Mouse (Mus musculus): ENCODE measurements at regions not wholly inside any gene's neighbourhood (a gene's known extent, or its start where the extent isn't known, plus 50 kb on each side); places are given as distances from the start of the nearest gene placed in this dataset.

DNA sequence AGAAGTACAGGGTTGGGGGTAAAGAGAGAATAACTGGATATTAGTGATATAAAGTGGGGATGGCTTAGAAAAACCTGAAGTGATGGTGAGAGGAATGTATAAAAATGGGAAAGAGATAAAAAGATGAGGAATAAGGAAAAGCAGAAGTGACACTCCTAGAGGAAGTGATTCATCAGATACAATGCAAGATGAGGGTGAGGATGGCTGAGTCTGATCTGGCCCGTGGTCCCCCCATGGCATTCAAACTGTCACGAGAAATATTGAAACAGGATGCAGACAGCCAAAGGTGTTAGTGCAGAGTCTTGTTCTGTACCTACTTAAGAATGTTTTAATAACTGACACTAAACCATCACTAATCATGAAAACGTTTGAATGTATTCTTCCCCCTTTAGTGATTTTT lies 56.2 kb upstream of the Kitl start:
- Histone ChIP-seq H3K4me2 (ENCODE audit: low read depth) (no peak overlapping the region), H3K4me1 (ENCODE audit: control insufficient read depth, insufficient read depth, low read length) (no peaks in the 10 kb centered on the region), H3K4me3 (ENCODE audit: low read depth, low read length) (no peak overlapping the region), H3K27me3 (ENCODE audit: control insufficient read depth, insufficient read depth, low read length) (no peaks in the 10 kb centered on the region), H3K27ac (ENCODE audit: low read depth, low read length) (no peak overlapping the region), H3K36me3 (ENCODE audit: control insufficient read depth, insufficient read depth, low read length) (no peaks in the 10 kb centered on the region), H3K9me3 (ENCODE audit: control insufficient read depth, low read length) (no peaks in the 10 kb centered on the region), H3K9ac (ENCODE audit: low read length) (no peak overlapping the region)
- 77% methylated on average over 3 of the region's 3 CpGs for WGBS
- DNase-seq (ENCODE audit: low spot score), result no peak
- ATAC-seq (ENCODE audit: insufficient read depth, low FRiP score, low TSS enrichment), result no peak

DNA sequence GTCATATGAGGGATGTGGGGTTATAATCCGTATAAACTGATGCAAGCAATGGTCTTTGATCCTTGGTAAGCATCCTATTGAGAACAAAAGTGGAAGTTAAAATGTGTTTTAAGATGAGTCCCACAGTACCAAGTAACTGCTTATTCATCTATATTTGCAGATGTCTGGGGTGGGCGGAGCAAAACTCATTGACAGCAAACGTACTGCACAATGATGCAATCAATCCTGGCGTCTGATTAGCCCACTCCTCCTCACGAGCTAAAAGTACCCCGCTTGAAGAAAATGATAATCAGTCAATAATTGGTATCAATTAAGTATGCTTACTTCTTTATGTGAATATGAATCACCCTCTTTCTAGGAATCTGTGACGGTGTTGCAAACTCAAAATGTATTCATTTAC lies 62.9 kb upstream of the Kitl start:
- H3K27me3 ChIP-seq (ENCODE audit: control insufficient read depth, insufficient read depth, low read length), result no peaks in the 10 kb centered on the region

DNA sequence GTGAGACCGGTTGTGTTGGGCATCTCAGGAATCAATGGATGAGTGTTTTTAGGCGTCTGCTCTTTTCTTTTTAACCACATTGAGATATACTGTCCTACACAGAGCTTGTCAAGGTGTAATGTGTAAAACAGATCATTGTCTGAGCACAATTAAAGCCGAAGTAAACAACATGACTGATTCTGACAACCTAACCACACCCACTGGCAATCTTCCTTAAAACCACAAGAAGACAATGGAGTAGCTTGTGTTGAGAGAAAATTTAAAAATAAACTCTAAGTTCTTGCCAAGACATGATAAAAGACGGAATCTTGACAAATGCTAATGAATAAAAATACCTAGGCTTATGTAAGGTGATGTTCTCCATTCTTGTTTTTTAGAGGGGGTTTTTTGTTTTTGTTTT lies 63.7 kb upstream of the Kitl start:
- H3K9me3 ChIP-seq (ENCODE audit: control insufficient read depth, low read length), result no peaks in the 10 kb centered on the region
- 85% methylated on average over 4 of the region's 4 CpGs for WGBS
- H3K9ac ChIP-seq (ENCODE audit: low read length), result no peak overlapping the region
- no peaks in the 10 kb centered on the region for H3K36me3 ChIP-seq (ENCODE audit: control insufficient read depth, insufficient read depth, low read length)
- no peak overlapping the region for H3K4me2 ChIP-seq (ENCODE audit: low read depth)
- no peak overlapping the region for H3K27ac ChIP-seq (ENCODE audit: low read depth, low read length)
- DNase-seq (ENCODE audit: low spot score) (no peak), ATAC-seq (ENCODE audit: insufficient read depth, low FRiP score, low TSS enrichment) (no peak)
- no peaks in the 10 kb centered on the region for H3K4me1 ChIP-seq (ENCODE audit: control insufficient read depth, insufficient read depth, low read length)
- no peaks in the 10 kb centered on the region for H3K27me3 ChIP-seq (ENCODE audit: control insufficient read depth, insufficient read depth, low read length)
- H3K4me3 ChIP-seq (ENCODE audit: low read depth, low read length), result no peak overlapping the region

More for the DNA sequence above, 62.9 kb upstream of the Kitl start:
- DNase-seq (ENCODE audit: low spot score) (no peak), ATAC-seq (ENCODE audit: insufficient read depth, low FRiP score, low TSS enrichment) (no peak)
- H3K36me3 ChIP-seq (ENCODE audit: control insufficient read depth, insufficient read depth, low read length), result no peaks in the 10 kb centered on the region
- no peak overlapping the region for H3K4me3 ChIP-seq (ENCODE audit: low read depth, low read length)
- no peaks in the 10 kb centered on the region for H3K4me1 ChIP-seq (ENCODE audit: control insufficient read depth, insufficient read depth, low read length)
- H3K4me2 ChIP-seq (ENCODE audit: low read depth), result no peak overlapping the region
- no peaks in the 10 kb centered on the region for H3K9me3 ChIP-seq (ENCODE audit: control insufficient read depth, low read length)
- WGBS, result 81% methylated on average over 7 of the region's 7 CpGs
- no peak overlapping the region for H3K9ac ChIP-seq (ENCODE audit: low read length)
- no peak overlapping the region for H3K27ac ChIP-seq (ENCODE audit: low read depth, low read length)

DNA sequence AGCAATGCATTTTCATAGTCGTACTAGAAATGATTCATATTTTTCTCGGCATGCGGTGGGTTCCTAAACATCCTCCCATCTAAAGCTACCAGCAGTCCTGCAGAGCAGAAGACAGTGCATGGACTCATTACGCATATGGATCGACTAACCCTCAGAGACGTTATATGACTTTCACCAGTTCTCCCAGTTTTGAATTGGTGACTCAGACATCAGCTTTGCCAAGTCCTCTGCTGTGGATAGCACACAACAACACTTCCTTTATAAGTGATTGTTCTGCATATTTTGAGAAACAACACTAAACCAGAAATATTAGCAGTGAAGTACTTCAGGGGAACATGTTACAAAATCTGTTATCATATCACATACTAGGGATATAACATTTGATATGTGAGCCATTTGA lies 64.1 kb upstream of the Kitl start:
- no peak for ATAC-seq (ENCODE audit: insufficient read depth, low FRiP score, low TSS enrichment)
- H3K4me2 ChIP-seq (ENCODE audit: low read depth), result no peak overlapping the region
- H3K4me3 ChIP-seq (ENCODE audit: low read depth, low read length), result no peak overlapping the region
- H3K27me3 ChIP-seq (ENCODE audit: control insufficient read depth, insufficient read depth, low read length), result no peaks in the 10 kb centered on the region
- no peaks in the 10 kb centered on the region for H3K9me3 ChIP-seq (ENCODE audit: control insufficient read depth, low read length)
- DNase-seq (ENCODE audit: low spot score), result no peak
- no peaks in the 10 kb centered on the region for H3K4me1 ChIP-seq (ENCODE audit: control insufficient read depth, insufficient read depth, low read length)
- no peak overlapping the region for H3K9ac ChIP-seq (ENCODE audit: low read length)
- H3K27ac ChIP-seq (ENCODE audit: low read depth, low read length), result no peak overlapping the region
- WGBS, result 89% methylated on average over 6 of the region's 6 CpGs
- H3K36me3 ChIP-seq (ENCODE audit: control insufficient read depth, insufficient read depth, low read length), result no peaks in the 10 kb centered on the region

DNA sequence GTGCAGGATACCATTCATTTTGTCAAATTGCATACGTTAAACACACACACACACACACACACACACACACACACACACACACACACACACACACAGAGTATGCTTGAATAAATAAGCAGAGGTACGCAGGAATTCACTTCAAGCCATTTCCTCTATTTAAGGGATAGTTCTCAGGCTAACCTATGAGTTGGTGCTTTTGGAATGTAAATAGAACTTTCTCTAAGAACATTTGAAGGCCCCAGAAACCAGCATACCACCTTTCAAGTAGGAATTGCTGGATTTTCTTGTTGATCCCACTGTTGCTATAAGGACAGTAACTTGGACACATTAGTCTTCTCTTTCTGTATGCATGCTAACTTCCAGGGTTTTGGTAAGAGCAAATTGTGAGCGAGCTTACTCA lies 66.7 kb upstream of the Kitl start:
- ATAC-seq (ENCODE audit: insufficient read depth, low FRiP score, low TSS enrichment) (no peak), DNase-seq (ENCODE audit: low spot score) (no peak)
- Histone ChIP-seq H3K4me1 (ENCODE audit: control insufficient read depth, insufficient read depth, low read length) (no peaks in the 10 kb centered on the region), H3K4me2 (ENCODE audit: low read depth) (no peak overlapping the region), H3K4me3 (ENCODE audit: low read depth, low read length) (no peak overlapping the region), H3K36me3 (ENCODE audit: control insufficient read depth, insufficient read depth, low read length) (no peaks in the 10 kb centered on the region), H3K27me3 (ENCODE audit: control insufficient read depth, insufficient read depth, low read length) (no peaks in the 10 kb centered on the region), H3K27ac (ENCODE audit: low read depth, low read length) (no peak overlapping the region), H3K9me3 (ENCODE audit: control insufficient read depth, low read length) (no peaks in the 10 kb centered on the region), H3K9ac (ENCODE audit: low read length) (no peak overlapping the region)
- WGBS, result 87% methylated on average over 3 of the region's 3 CpGs

DNA sequence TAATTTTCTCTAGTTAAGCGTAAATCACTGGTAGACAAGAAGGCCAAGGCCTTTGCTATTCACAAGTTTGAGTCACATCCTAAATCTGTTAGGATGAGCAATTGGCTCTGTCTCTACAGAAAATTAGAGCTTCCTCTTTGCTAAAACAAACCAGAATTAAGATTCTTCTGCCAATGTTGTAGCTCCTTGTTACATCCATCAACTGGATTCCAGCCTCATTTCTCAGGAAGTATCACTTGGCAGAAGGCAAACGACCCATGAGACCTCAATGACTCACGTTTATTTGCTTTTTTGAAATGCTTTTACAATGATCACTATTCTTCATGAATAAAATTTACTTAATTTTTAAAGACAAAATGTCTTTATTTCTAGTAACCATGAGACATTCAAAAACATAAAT lies 70.0 kb upstream of the Kitl start:
- WGBS, result 76% methylated on average over 3 of the region's 3 CpGs
- no peak for ATAC-seq (ENCODE audit: insufficient read depth, low FRiP score, low TSS enrichment)
- no peak overlapping the region for H3K27ac ChIP-seq (ENCODE audit: low read depth, low read length)
- no peak overlapping the region for H3K4me2 ChIP-seq (ENCODE audit: low read depth)
- H3K36me3 ChIP-seq (ENCODE audit: control insufficient read depth, insufficient read depth, low read length), result no peaks in the 10 kb centered on the region
- DNase-seq (ENCODE audit: low spot score), result no peak
- no peak overlapping the region for H3K4me3 ChIP-seq (ENCODE audit: low read depth, low read length)
- H3K27me3 ChIP-seq (ENCODE audit: control insufficient read depth, insufficient read depth, low read length), result no peaks in the 10 kb centered on the region
- no peaks in the 10 kb centered on the region for H3K4me1 ChIP-seq (ENCODE audit: control insufficient read depth, insufficient read depth, low read length)
- H3K9me3 ChIP-seq (ENCODE audit: control insufficient read depth, low read length), result no peaks in the 10 kb centered on the region
- H3K9ac ChIP-seq (ENCODE audit: low read length), result no peak overlapping the region

DNA sequence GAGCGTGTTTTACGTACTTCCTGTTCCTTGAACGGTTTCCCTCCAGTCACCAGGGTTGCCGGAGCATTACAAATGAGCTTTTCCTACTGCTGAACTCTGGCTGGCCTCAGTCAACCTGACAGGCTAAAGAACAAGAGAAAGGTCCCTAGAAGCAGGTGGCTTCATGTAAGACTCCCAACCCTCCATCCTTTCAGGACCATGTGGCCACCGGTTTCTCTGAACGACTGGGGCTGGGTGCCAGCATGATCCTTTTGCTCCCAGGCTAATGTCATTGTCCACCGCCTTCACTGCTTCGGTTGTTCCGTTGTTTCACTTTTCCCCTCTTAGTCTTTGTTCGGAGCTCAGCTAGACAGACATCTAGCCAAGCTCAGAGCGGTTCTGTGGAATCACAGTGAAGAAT lies 73.8 kb upstream of the Kitl start:
- no peaks in the 10 kb centered on the region for H3K4me1 ChIP-seq (ENCODE audit: control insufficient read depth, insufficient read depth, low read length)
- H3K9ac ChIP-seq (ENCODE audit: low read length), result no peak overlapping the region
- no peaks in the 10 kb centered on the region for H3K36me3 ChIP-seq (ENCODE audit: control insufficient read depth, insufficient read depth, low read length)
- H3K27ac ChIP-seq (ENCODE audit: low read depth, low read length), result no peak overlapping the region
- no peak overlapping the region for H3K4me3 ChIP-seq (ENCODE audit: low read depth, low read length)
- DNase-seq (ENCODE audit: low spot score) (peak; percentile 39), ATAC-seq (ENCODE audit: insufficient read depth, low FRiP score, low TSS enrichment) (no peak)
- WGBS, result 52% methylated on average over 11 of the region's 11 CpGs
- no peak overlapping the region for H3K4me2 ChIP-seq (ENCODE audit: low read depth)
- no peaks in the 10 kb centered on the region for H3K27me3 ChIP-seq (ENCODE audit: control insufficient read depth, insufficient read depth, low read length)
- H3K9me3 ChIP-seq (ENCODE audit: control insufficient read depth, low read length), result no peaks in the 10 kb centered on the region

DNA sequence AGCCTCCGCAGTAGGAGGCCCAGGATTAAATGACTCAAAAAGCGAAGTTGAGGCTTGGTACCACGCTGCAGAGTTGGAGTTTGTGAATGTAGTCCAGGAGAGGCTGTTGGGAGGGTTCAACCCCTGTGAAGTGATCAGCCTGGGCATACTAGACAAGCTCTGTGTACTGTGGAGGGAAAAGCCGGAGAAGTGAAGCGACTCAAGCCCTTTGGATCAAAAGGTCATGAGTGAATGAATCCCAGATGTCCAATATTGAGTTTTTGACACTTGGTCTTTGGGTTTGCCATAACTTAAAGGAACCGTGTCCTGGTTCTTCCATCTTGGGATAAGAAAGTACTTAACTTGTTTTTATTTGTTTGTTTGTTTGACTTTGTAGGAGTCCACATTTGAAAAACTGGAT lies 76.5 kb upstream of the Kitl start:
- ATAC-seq (ENCODE audit: insufficient read depth, low FRiP score, low TSS enrichment) (no peak), DNase-seq (ENCODE audit: low spot score) (no peak)
- Histone ChIP-seq H3K4me3 (ENCODE audit: low read depth, low read length) (no peak overlapping the region), H3K4me1 (ENCODE audit: control insufficient read depth, insufficient read depth, low read length) (no peaks in the 10 kb centered on the region), H3K4me2 (ENCODE audit: low read depth) (no peak overlapping the region), H3K9ac (ENCODE audit: low read length) (no peak overlapping the region), H3K36me3 (ENCODE audit: control insufficient read depth, insufficient read depth, low read length) (no peaks in the 10 kb centered on the region), H3K9me3 (ENCODE audit: control insufficient read depth, low read length) (no peaks in the 10 kb centered on the region), H3K27ac (ENCODE audit: low read depth, low read length) (no peak overlapping the region), H3K27me3 (ENCODE audit: control insufficient read depth, insufficient read depth, low read length) (no peaks in the 10 kb centered on the region)
- 70% methylated on average over 6 of the region's 6 CpGs for WGBS

DNA sequence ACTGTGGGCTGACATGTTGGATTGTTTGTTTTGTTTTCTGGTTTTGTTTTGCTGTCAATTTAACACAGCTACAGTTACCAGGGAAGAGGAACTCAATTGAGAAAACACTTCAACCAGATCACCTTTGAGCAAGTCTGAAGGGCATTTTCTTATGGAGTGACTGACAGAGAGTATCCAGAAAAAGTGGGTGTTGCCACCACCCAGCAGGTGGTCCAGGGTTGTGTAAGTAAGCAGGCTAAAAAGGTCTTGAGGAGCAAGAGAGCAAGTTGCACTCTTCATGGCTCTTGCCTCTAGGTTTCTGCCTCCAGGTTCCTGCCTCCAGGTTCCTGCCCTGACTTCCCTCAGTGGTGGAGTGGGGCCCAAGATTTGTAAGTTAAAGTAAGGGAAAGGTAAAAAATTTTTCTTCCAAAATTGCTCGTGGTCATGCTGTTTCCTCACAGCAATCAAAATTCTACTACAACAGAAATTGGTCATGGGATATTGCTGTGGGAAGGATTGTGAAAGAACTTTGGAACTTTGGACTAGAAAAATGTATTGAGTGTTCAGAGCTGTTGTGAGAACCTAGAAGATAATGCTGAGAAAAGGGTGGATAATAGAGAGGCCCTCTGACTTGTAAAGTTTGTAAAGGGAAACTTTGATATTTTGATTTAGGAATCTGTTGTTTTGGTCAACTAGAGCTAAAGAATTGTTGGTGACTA lies 77.4 kb upstream of the Kitl start:
- Histone ChIP-seq H3K4me1 (ENCODE audit: control insufficient read depth, insufficient read depth, low read length) (no peaks in the 10 kb centered on the region), H3K9ac (ENCODE audit: low read length) (no peak overlapping the region), H3K27ac (ENCODE audit: low read depth, low read length) (no peak overlapping the region), H3K27me3 (ENCODE audit: control insufficient read depth, insufficient read depth, low read length) (no peaks in the 10 kb centered on the region), H3K4me2 (ENCODE audit: low read depth) (no peak overlapping the region), H3K4me3 (ENCODE audit: low read depth, low read length) (no peak overlapping the region), H3K36me3 (ENCODE audit: control insufficient read depth, insufficient read depth, low read length) (no peaks in the 10 kb centered on the region), H3K9me3 (ENCODE audit: control insufficient read depth, low read length) (no peaks in the 10 kb centered on the region)
- no peak for ATAC-seq (ENCODE audit: insufficient read depth, low FRiP score, low TSS enrichment)
- WGBS, result 87% methylated on average over 1 of the region's 1 CpGs
- no peak for DNase-seq (ENCODE audit: low spot score)

Measured in neural tube, embryonic 11.5 days (tissue).